Mouse (Mus musculus) kidney, adult 2 months (tissue): ENCODE measurements around the gene Lpin3.

ENCODE experiments used
- CTCF ChIP-seq: fragments of 200-500 bp; conservative IDR thresholded peaks from 2 replicates; pipeline ENCODE4 v1.5.1; 2011; ENCODE audit warnings: low read depth, mild to moderate bottlenecking, control low read depth, low read length, moderate library complexity, mixed read lengths; ENCODE audit not compliant: insufficient read depth, insufficient read length
- POLR2A ChIP-seq: fragments of 200-500 bp; IDR thresholded peaks from one replicate; pipeline ENCODE4 v1.6.1; 2011; ENCODE audit warnings: low read depth, low read length, control low read depth

DNA sequence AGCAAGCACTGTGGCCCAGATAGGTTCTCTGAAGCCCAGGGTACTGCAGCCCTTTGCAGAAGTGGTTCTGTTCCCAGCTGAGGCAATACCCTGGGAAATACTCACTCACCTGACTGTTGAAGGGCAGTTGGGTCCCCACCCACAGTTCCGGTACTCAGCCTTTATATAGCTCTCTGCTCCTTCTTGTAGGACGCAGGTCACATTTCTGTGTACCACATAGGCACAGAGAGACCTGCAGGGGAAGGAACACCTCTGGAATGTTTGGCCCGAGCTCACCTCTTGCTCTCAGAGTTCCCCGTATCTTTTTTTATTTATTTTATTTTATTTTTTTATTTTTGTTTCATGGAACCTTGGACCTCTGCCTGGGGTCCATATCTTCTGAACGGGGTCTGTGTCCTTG is 30.2 kb downstream of the Lpin3 start:
- TF ChIP-seq POLR2A (no peak), CTCF (no peak)
